Mouse (Mus musculus) ES-E14 (cell line): ENCODE data around the gene Rdh19.

Experiments used
- CHD2 ChIP-seq: IDR thresholded peaks from 2 replicates; pipeline ENCODE4 v1.6.1; 2014; ENCODE audit warnings: mild to moderate bottlenecking, low read depth, low read length, inconsistent platforms
- HCFC1 ChIP-seq: IDR thresholded peaks from 2 replicates; pipeline ENCODE4 v1.6.1; 2012; ENCODE audit warnings: low read length, inconsistent platforms, borderline replicate concordance; ENCODE audit not compliant: insufficient read depth
- ZC3H11A ChIP-seq: IDR thresholded peaks from 2 replicates; pipeline ENCODE4 v1.6.1; 2012; ENCODE audit warnings: low read depth, mild to moderate bottlenecking, inconsistent platforms, low read length, borderline replicate concordance
- ZNF384 ChIP-seq: IDR thresholded peaks from 2 replicates; pipeline ENCODE4 v1.6.1; 2012; ENCODE audit warnings: low read depth, low read length, inconsistent platforms

DNA sequence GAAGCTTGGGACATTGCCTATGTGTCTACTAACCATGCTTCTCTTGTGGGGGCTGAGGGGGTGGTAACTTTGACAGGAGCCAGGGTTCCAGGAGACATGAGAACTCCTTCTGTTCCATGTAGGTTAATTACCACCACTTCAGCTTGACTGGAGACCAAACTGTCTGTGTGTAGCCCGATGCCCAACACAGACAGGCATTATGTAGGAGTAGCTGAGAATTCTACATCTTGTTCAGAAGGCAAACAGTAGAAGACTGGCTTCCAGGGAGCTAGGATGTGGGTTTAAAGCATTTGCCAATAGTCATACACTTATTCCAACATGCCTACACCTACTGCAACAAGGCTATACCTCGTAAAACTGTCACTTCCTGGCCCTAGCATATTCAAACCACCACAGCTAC lies 11.2 kb upstream of the Rdh19 start:
- no peak for TF ChIP-seq CHD2
- no peak for TF ChIP-seq HCFC1
- no peak for TF ChIP-seq ZC3H11A
- no peak for TF ChIP-seq ZNF384
